Mouse (Mus musculus): ENCODE data around the gene Arpc3.

- TF ChIP-seq CTCF (IDR thresholded peaks at IDR 0.05; ENCODE audit: low read depth) (no peak), EP300 (optimal IDR thresholded peaks at IDR 0.05) (no peak)
These were observed 69.0 kb downstream of the Arpc3 start for GRCm38 (mm10) chr5:122460656-122461055.

Data from stomach, postnatal 0 days (tissue).